In the genomic region with DNA sequence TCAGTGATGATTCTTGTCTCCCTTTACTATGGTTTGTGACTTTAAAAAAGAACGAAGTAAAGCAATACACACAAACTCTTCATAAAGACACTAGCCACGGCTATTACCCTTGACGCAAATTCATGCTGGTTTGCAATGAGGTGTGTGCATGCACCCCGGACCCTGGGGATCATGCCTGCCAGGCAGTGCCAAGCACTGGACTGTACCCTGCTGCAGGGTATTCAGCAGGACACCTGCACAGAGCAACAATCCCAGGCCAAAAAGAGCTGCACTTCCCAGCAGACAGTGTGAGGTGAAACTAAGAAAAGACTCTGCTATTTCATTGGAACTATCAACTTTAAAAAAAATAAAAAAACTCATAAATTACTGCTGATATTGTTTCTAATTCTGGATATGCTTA, we compare ENCODE assay signal across 8 mouse cellular contexts.
DNase-seq lines count a peak whose midpoint lies in the region; ATAC-seq and TF ChIP-seq lines count a peak whose summit lies in the region.

No protein-coding gene starts in this region.

- 24% methylated on average over 4 of the region's 4 CpGs for WGBS in forebrain, postnatal 0 days
- WGBS in liver, postnatal 0 days (ENCODE audit: insufficient replicate concordance): 45% methylated on average over 4 of the region's 4 CpGs

- H3K27me3 ChIP-seq in E14TG2a.4 (ENCODE audit: insufficient read depth, low read length): peaks cover 40% of the 10 kb centered on the region
- no peaks in the 10 kb centered on the region for H3K27me3 ChIP-seq in forebrain, postnatal 0 days (ENCODE audit: insufficient read depth, low read length)
- peaks cover 14% of the 10 kb centered on the region; the same call in 1 of the 2 replicates for H3K27me3 ChIP-seq in liver, postnatal 0 days (ENCODE audit: insufficient read depth, low read length)

- peak overlapping the region; percentile 50; the same call in 1 of the 2 replicates for H3K9ac ChIP-seq in forebrain, postnatal 0 days
- peak overlapping the region; percentile 26; the same call in 1 of the 2 replicates for H3K9ac ChIP-seq in liver, postnatal 0 days (replicated peaks)

- no peak for DNase-seq in frontal cortex, postnatal 10 days (ENCODE audit: low spot score in 2 of 2)
- DNase-seq in forebrain, postnatal 0 days: no peak
- DNase-seq in liver, postnatal 0 days: no peak
- no peak for DNase-seq in layer of hippocampus, adult 9-10 months (ENCODE audit: low spot score)
- no peak for DNase-seq in gastrocnemius, postnatal 10 days
- DNase-seq in B cell, adult 2 months: no peak

- TF ChIP-seq EP300 in liver, postnatal 0 days (IDR thresholded peaks at IDR 0.05; ENCODE audit: low read depth): no peak

- peak; percentile 6; the same call in 1 of the 2 replicates for ATAC-seq in frontal cortex, adult (ENCODE audit: low TSS enrichment)
- peak; percentile 27; the same call in 1 of the 2 replicates for ATAC-seq in forebrain, postnatal 0 days
- ATAC-seq in liver, postnatal 0 days: 0 out of 2 replicates have a peak, but pooled peaks have one; percentile 15

- TF ChIP-seq CTCF in E14TG2a.4 (conservative IDR thresholded peaks at IDR 0.05; ENCODE audit: low read length): no peak
- no peak for TF ChIP-seq CTCF in forebrain, postnatal 0 days (IDR thresholded peaks at IDR 0.05; ENCODE audit: low read depth)
- TF ChIP-seq CTCF in liver, postnatal 0 days (IDR thresholded peaks at IDR 0.05; ENCODE audit: low read depth): no peak

- peaks cover 30% of the 10 kb centered on the region for H3K4me1 ChIP-seq in E14TG2a.4 (replicated peaks; ENCODE audit: low read depth, low read length)
- no peaks in the 10 kb centered on the region for H3K4me1 ChIP-seq in forebrain, postnatal 0 days (ENCODE audit: insufficient read depth)
- peaks cover 5% of the 10 kb centered on the region for H3K4me1 ChIP-seq in liver, postnatal 0 days (ENCODE audit: insufficient read depth)

- peak overlapping the region; percentile 30 for H3K4me3 ChIP-seq in E14TG2a.4 (replicated peaks; ENCODE audit: low read length)
- peak overlapping the region; percentile 46 for H3K4me3 ChIP-seq in forebrain, postnatal 0 days (ENCODE audit: low read depth, low read length)
- H3K4me3 ChIP-seq in liver, postnatal 0 days (ENCODE audit: low read depth, low read length): peak overlapping the region; percentile 59

- peak overlapping the region; percentile 69 for H3K4me2 ChIP-seq in forebrain, postnatal 0 days (ENCODE audit: low read depth)
- peak overlapping the region; percentile 73 for H3K4me2 ChIP-seq in liver, postnatal 0 days (ENCODE audit: low read depth, low read length)

- H3K36me3 ChIP-seq in E14TG2a.4 (ENCODE audit: insufficient read depth, low read length): no peaks in the 10 kb centered on the region
- H3K36me3 ChIP-seq in forebrain, postnatal 0 days (ENCODE audit: insufficient read depth): no peaks in the 10 kb centered on the region
- no peaks in the 10 kb centered on the region for H3K36me3 ChIP-seq in liver, postnatal 0 days (replicated peaks; ENCODE audit: insufficient read depth, low read length)

- no peaks in the 10 kb centered on the region for H3K9me3 ChIP-seq in E14TG2a.4 (ENCODE audit: low read length)
- H3K9me3 ChIP-seq in forebrain, postnatal 0 days (ENCODE audit: low read length): no peaks in the 10 kb centered on the region
- H3K9me3 ChIP-seq in liver, postnatal 0 days (ENCODE audit: low read length): no peaks in the 10 kb centered on the region

- H3K27ac ChIP-seq in forebrain, postnatal 0 days (ENCODE audit: low read depth, low read length): no peak overlapping the region
- no peak overlapping the region for H3K27ac ChIP-seq in liver, postnatal 0 days (ENCODE audit: low read depth)
